Mouse (Mus musculus): ENCODE data around the gene Tns4. TPM values are rescaled to one million over a fixed set of nuclear protein-coding genes. Genes with fewer than 3 reads are reported as not detected.
A peak's percentile ranks its signal among the peaks of the same experiment; 100 is the strongest.

Gene Tns4
- 0.58 and 0.93 TPM in 2 replicates for polyA plus RNA-seq (2015; fragmentation: Nextera tagmentation; extraction: Ambion mirVana)

DNA sequence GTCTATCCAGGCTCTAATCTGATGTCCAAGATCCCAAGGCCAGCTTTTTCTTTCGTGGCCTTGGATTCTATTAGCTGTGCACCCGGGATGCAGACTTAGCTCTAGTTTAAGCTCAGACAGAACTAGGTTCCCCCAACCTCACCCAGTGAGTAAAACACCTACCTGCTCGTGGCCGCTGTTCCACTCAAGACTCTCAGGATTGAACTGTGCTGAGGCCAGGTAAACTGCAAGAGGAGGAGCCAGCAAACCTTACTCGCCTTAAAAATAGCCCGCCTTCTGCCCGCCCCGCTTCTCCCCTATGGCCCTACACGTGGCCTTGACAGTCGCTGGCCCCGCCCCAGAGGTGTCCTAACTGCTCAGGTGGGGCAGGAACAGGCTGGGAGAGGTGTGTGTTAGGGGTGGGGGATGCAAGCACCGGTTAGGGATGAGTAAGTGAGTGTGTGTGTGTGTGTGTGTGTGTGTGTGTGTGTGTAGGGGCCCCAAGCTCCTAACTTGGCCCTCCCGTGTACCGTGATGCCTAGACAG lies at the start of gene Tns4:
Tns4 (minus strand) TSS at position 230 of the 525 bp plus-strand sequence.
- no peak within 1 kb of the TSS for H3K9ac ChIP-seq
- no peaks in the 10 kb centered on the region for H3K36me3 ChIP-seq
- peak; percentile 91 for ATAC-seq
- H3K9me3 ChIP-seq = no peaks in the 10 kb centered on the region
- H3K4me1 ChIP-seq (replicated peaks) = peaks cover 13% of the 10 kb centered on the region
- no peak within 1 kb of the TSS for H3K4me3 ChIP-seq (replicated peaks)
- no peak within 1 kb of the TSS for H3K27ac ChIP-seq
- H3K27me3 ChIP-seq (replicated peaks) = no peaks in the 10 kb centered on the region
- peak within 1 kb of the TSS; percentile 33 for H3K4me2 ChIP-seq (replicated peaks)
- 53% methylated on average over 14 of the region's 14 CpGs for WGBS

DNA sequence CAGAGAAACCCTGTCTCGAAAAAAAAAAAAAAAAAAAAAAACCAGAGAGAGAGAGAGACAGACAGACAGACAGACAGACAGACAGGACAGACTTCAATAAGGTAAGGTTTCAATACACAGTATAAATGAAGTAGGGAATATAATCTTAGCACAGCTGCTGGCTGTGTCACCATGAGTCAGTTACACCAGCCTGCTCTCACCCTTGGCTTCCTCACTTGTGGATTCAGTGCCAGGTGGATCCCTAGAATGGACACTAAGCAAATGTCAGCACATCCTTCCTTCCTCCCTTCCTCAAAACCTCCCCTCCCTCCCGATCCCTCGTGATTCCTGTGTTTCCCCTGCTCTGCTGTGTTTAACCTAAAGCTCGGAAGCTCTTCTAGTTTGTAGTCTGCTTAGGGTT lies 48.3 kb upstream of the Tns4 start:
- no peaks in the 10 kb centered on the region for H3K9me3 ChIP-seq

DNA sequence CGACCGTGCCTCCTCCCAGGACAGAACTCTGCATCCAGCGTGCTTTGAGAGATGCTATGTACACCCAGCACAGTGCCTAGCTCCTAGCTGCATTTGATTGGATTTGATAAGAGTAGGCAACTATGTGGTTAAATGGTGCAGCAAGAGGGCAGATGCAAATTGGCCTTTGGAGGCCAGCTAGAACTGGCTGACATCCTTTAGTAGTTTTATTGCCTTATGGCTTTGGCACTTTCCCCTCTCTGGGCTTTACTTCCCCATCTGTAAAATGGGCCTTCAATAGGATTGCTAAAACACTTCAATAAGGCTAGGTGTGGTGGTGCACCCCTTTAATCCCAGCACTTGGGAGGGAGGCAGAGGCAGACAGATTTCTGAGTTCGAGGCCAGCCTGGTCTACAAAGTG lies 47.9 kb upstream of the Tns4 start:
- Histone ChIP-seq H3K27me3 (replicated peaks) (no peaks in the 10 kb centered on the region), H3K4me2 (replicated peaks) (no peak overlapping the region), H3K27ac (no peak overlapping the region), H3K9ac (no peak overlapping the region), H3K36me3 (no peaks in the 10 kb centered on the region), H3K4me1 (replicated peaks) (peaks cover 31% of the 10 kb centered on the region), H3K9me3 (no peaks in the 10 kb centered on the region), H3K4me3 (replicated peaks) (no peak overlapping the region)
- no peak for ATAC-seq
- 61% methylated on average over 4 of the region's 4 CpGs for WGBS

More for the DNA sequence above, 48.3 kb upstream of the Tns4 start:
- WGBS = 73% methylated on average over 4 of the region's 4 CpGs
- Histone ChIP-seq H3K4me1 (replicated peaks) (peaks cover 29% of the 10 kb centered on the region), H3K27me3 (replicated peaks) (no peaks in the 10 kb centered on the region), H3K9ac (no peak overlapping the region), H3K36me3 (no peaks in the 10 kb centered on the region), H3K27ac (no peak overlapping the region), H3K4me3 (replicated peaks) (no peak overlapping the region), H3K4me2 (replicated peaks) (no peak overlapping the region)
- ATAC-seq = no peak

DNA sequence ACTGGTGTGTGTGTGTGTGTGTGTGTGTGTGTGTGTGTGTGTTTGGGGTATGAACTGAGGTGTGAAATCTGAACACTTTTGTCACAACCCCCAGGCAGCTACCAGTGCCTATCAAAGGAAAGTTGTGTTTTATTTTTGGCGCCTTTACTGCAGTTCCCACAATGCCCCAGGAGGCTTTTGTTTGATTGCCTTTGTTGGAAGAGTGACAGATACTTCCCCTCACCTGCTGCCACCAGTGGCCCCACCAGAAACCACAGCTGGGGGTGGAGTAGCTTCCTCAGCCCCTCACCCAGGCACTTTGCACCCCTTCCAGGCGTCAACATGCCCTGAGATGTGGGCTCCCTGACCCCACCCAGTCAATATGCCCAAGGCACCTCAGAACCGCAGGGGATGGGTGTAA lies 47.3 kb upstream of the Tns4 start:
- H3K36me3 ChIP-seq = no peaks in the 10 kb centered on the region
- no peak overlapping the region for H3K27ac ChIP-seq
- 0 out of 2 replicates have a peak overlapping the region, but pooled peaks have one; percentile 1 for H3K9ac ChIP-seq
- ATAC-seq = no peak
- H3K4me1 ChIP-seq (replicated peaks) = peaks cover 31% of the 10 kb centered on the region
- WGBS = 60% methylated on average over 3 of the region's 3 CpGs
- H3K9me3 ChIP-seq = no peaks in the 10 kb centered on the region
- H3K4me3 ChIP-seq (replicated peaks) = no peak overlapping the region
- no peaks in the 10 kb centered on the region for H3K27me3 ChIP-seq (replicated peaks)
- no peak overlapping the region for H3K4me2 ChIP-seq (replicated peaks)

DNA sequence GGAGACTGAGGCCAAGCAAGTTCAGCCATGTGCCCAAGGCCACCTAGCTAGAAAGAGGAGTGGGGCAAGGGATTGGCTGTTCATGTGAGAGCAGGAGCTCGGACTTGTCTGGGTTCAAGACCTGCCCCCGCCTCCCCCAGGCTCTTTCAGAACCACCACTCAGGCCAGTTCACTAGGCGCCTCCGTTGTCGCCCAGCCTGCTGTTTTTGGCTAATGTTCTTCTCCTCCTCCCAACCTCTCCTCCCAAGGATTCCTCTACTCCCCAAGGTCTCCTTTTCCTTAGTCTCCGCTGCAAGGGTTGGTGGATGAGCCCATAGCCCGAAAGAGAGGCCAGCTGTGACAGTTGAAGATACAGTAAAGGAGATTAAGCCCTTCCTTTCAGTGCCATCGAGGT lies 45.9 kb upstream of the Tns4 start:
- Histone ChIP-seq H3K4me1 (replicated peaks) (peaks cover 34% of the 10 kb centered on the region), H3K27me3 (replicated peaks) (no peaks in the 10 kb centered on the region), H3K9ac (no peak overlapping the region), H3K27ac (peak overlapping the region; percentile 77), H3K4me2 (replicated peaks) (no peak overlapping the region), H3K36me3 (no peaks in the 10 kb centered on the region), H3K9me3 (no peaks in the 10 kb centered on the region), H3K4me3 (replicated peaks) (no peak overlapping the region)
- WGBS = 55% methylated on average over 8 of the region's 8 CpGs
- no peak for ATAC-seq

DNA sequence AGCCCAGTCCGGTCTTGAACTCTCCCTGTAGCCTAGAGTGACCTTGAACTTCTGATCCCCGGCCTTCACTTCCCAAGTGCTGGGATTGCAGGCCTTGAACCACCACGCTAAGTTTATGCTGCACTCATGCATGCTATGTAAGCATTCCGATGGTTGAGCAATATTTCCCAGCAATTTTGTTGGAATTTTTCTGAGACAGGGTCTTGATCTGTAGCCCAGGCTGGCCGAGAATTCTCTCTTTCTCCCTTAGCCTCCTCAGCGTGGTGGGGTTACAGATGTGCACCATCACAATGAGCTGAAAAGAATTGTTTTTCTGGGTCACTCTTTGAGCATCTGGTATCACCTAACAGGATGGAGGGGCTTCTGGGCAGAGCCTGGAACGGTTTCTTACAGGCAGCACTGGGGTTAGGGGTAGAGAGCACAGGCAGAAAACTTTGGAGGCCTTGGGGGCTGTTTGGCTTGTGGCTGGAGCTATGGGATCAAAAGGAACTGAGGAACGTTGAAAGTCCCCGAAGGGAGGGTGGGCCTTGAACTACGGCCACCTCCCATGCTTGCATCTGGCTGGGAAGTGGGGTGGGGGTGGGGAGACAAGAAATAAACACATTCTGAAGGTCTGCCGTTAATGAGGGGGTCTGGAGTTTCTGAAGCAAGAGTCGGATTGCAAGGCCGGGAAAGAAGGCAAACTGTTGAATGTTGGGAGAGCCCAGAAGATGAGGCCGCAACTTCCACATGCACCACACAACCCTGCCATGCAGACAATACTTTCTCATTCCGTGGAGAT lies 45.4 kb upstream of the Tns4 start:
- H3K9me3 ChIP-seq = no peaks in the 10 kb centered on the region
- 36% methylated on average over 15 of the region's 15 CpGs for WGBS
- H3K4me3 ChIP-seq (replicated peaks) = no peak overlapping the region
- H3K27me3 ChIP-seq (replicated peaks) = no peaks in the 10 kb centered on the region
- H3K4me1 ChIP-seq (replicated peaks) = peaks cover 34% of the 10 kb centered on the region
- no peak for ATAC-seq
- H3K36me3 ChIP-seq = no peaks in the 10 kb centered on the region
- no peak overlapping the region for H3K4me2 ChIP-seq (replicated peaks)
- peak overlapping the region; percentile 77 for H3K27ac ChIP-seq
- peak overlapping the region; percentile 8; the same call in 1 of the 2 replicates for H3K9ac ChIP-seq

DNA sequence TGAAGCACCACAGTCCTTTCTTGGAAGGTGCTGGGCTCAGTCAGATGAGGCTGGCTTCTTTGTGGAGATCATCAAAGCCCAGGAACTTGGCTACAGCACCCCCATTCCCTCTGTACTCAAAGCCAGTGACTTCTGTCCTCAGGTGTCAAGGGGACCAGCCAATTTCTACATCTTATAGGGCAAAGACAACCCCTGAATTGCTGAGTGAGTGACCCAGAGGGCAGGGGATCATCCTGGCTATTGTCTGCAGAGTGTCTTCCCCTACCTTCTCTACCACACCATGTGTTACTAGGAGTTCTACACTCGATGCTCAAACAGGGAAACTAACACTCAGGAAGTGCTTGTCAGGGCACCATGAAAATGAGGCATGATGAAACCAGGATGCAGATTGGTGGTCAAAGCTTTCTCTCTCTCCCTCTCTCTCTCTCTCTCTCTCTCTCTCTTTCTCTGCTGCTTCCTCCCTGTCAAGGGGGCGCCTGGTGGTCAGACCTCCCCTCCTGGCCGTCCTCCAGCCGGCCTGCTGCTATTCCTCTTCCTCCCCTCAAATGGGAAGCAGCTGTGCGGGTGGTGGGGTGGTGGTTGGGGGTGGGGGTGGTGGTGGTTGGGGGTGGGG lies 44.3 kb upstream of the Tns4 start:
- H3K4me3 ChIP-seq (replicated peaks) = no peak overlapping the region
- peak overlapping the region; percentile 77 for H3K27ac ChIP-seq
- peaks cover 34% of the 10 kb centered on the region for H3K4me1 ChIP-seq (replicated peaks)
- H3K4me2 ChIP-seq (replicated peaks) = no peak overlapping the region
- no peak; the same call in 1 of the 2 replicates for ATAC-seq
- H3K9ac ChIP-seq = no peak overlapping the region
- 30% methylated on average over 5 of the region's 5 CpGs for WGBS
- no peaks in the 10 kb centered on the region for H3K36me3 ChIP-seq
- H3K9me3 ChIP-seq = no peaks in the 10 kb centered on the region
- no peaks in the 10 kb centered on the region for H3K27me3 ChIP-seq (replicated peaks)

DNA sequence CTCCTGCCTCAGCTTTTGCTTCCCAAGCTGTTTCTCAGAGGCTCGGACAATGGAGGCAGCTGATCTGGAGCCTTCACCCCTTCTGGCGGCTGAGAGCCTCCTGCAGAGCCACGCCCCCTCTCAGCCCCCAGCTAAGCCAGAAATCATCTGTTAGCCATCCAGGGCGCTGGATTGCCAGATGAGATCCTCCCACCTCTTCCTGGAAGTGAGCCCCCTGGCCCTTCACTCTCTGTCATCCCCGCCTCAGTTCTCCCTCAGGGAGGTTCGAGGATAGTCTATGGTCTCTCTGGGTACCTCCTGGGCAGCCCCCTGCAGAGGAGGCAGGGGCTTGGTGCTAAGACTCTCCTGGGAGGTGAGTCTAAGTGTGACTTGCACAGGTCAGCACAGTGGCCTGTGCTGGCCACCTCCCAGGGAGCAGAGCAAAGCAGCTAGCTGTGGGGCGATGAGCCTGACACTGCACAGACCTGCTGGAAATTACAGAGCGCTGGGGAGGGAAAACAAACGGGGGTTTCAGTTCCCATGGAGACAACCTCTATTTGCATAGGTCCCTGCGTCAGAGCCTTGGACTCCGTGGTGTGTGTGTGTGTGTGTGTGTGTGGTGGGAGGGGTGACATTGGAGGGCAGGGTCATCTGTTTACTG lies 43.1 kb upstream of the Tns4 start:
- peak overlapping the region; percentile 28 for H3K9ac ChIP-seq
- ATAC-seq = peak; percentile 75
- peaks cover 45% of the 10 kb centered on the region for H3K4me1 ChIP-seq (replicated peaks)
- H3K4me3 ChIP-seq (replicated peaks) = peak overlapping the region; percentile 14
- no peaks in the 10 kb centered on the region for H3K36me3 ChIP-seq
- H3K4me2 ChIP-seq (replicated peaks) = peak overlapping the region; percentile 51
- no peaks in the 10 kb centered on the region for H3K27me3 ChIP-seq (replicated peaks)
- 9% methylated on average over 11 of the region's 11 CpGs for WGBS
- no peaks in the 10 kb centered on the region for H3K9me3 ChIP-seq
- peak overlapping the region; percentile 86 for H3K27ac ChIP-seq

DNA sequence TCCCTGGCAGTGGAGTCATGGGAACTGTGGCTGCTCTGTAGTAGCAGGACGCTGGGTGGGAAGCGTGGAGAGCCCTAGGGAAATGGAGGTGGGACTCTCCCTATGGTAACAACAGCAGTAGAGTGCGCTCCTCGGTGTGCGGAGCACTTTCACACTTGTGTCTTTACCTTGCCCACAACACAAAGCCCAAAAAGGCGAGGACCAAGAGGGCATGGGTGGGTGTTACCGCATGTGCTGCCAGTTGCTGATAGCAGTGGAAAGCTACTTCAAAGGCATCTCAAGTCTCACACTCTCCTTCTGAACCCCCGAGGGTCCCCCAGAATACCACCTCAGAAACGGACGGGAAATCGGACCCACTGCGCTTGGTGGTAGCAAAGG lies 42.3 kb upstream of the Tns4 start:
- WGBS = 31% methylated on average over 12 of the region's 12 CpGs
- Histone ChIP-seq H3K9me3 (no peaks in the 10 kb centered on the region), H3K27me3 (replicated peaks) (no peaks in the 10 kb centered on the region), H3K36me3 (no peaks in the 10 kb centered on the region), H3K9ac (peak overlapping the region; percentile 28; the same call in 1 of the 2 replicates), H3K4me3 (replicated peaks) (no peak overlapping the region; the same call in 1 of the 2 replicates), H3K27ac (peak overlapping the region; percentile 86; the same call in 1 of the 2 replicates), H3K4me1 (replicated peaks) (peaks cover 52% of the 10 kb centered on the region), H3K4me2 (replicated peaks) (peak overlapping the region; percentile 51)
- no peak for ATAC-seq

DNA sequence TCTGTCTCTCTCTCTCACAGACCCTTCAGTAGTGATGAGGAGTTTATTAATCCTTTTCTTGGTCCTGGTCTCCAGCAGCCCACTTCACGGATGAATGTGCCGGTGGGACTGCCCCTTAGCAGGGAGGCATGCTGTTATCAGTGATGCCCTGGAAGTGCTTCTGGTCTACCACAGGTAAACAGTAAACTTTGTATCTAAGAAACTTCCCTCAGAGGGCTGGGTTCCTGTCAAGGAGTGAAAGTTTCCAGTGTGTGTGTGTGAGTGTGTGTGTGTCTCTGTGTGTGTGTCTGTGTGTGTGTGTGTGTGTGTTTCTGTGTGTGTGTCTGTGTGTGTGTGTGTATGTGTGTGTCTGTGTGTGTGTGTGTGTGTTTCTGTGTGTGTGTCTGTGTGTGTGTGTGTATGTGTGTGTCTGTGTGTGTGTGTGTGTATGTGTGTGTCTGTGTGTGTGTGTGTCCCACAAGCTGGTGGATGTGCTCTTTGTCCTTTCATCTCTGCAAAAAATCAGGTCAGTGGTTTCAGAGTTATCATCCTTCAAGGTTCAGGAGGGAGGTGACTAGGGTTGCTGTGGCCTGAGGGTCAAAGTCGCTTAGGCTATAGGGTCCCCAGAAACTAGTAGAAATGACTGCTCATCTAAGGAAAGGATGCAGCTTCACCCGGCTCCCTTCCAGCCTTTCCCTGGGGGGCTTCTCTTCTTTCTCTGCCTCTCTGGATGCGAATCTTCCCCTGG lies 41.8 kb upstream of the Tns4 start:
- 54% methylated on average over 5 of the region's 5 CpGs for WGBS
- H3K4me2 ChIP-seq (replicated peaks) = no peak overlapping the region
- no peak overlapping the region for H3K9ac ChIP-seq
- H3K9me3 ChIP-seq = no peaks in the 10 kb centered on the region
- no peaks in the 10 kb centered on the region for H3K36me3 ChIP-seq
- H3K27me3 ChIP-seq (replicated peaks) = no peaks in the 10 kb centered on the region
- no peak overlapping the region for H3K4me3 ChIP-seq (replicated peaks)
- peaks cover 57% of the 10 kb centered on the region for H3K4me1 ChIP-seq (replicated peaks)
- 0 out of 2 replicates have a peak overlapping the region, but pooled peaks have one; percentile 86 for H3K27ac ChIP-seq
- no peak for ATAC-seq

DNA sequence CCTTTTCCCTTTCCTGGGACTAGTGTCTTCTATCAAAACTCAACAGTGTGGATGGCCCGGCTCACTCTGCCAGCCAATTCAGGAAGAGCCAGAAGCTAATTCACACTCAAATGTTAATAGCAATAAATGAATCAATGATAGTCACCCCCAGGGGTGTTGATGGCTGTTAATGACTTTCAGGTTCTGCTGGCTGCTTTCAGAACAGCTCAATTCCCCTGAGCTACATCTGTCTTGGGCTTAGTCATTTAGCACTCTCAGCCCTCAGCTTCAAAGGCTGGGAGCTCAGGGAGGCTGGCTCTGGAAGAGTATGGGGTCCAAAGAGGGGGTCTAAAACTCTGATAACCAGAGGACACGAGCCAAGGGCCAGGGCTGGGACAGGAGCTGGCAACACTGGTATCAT lies 40.2 kb upstream of the Tns4 start:
- no peaks in the 10 kb centered on the region for H3K36me3 ChIP-seq
- H3K4me2 ChIP-seq (replicated peaks) = no peak overlapping the region
- peaks cover 53% of the 10 kb centered on the region for H3K4me1 ChIP-seq (replicated peaks)
- ATAC-seq = no peak
- 37% methylated on average over 2 of the region's 2 CpGs for WGBS
- no peaks in the 10 kb centered on the region for H3K9me3 ChIP-seq
- H3K4me3 ChIP-seq (replicated peaks) = no peak overlapping the region
- H3K27me3 ChIP-seq (replicated peaks) = no peaks in the 10 kb centered on the region
- no peak overlapping the region for H3K9ac ChIP-seq
- no peak overlapping the region for H3K27ac ChIP-seq
